ENCODE assay signal across 15 mouse cellular contexts in the genomic region with DNA sequence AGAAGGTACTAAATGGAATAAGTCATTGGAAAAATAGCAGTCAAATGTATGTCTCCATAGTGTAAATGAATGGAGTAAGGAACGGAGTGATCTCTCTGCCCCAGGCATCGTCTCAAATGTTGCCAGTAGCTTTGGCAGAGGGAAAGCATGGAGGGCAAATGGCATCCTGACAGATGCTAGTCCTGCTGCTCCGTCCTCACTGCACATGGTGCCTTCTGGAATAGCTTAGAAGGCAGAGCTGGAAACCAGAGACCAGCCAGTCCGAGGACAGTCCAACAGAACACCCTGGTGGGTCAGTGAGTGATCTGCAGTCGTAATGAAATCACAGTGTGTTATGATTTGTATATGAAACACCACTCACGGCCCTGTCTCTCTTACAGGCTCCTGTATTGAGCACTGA. TPM values are rescaled to one million over a fixed set of nuclear protein-coding genes. Genes with fewer than 3 reads are reported as not detected.
A peak's percentile ranks its signal among the peaks of the same experiment; 100 is the strongest.
DNase-seq lines count a peak whose midpoint lies in the region; ATAC-seq and TF ChIP-seq lines count a peak whose summit lies in the region.
"Had no signal": no experiment of that assay in that cellular context is flagged by ENCODE, and none has a peak within 500 bp of the region (broad histone marks: within the 10 kb centered on the region; RNA-seq: fewer than 3 reads in every experiment).

No protein-coding gene starts in this region.

- H3K27me3 ChIP-seq in forebrain, embryonic 14.5 days (replicated peaks; ENCODE audit: control insufficient read depth, insufficient read depth, low read length) = peaks cover 45% of the 10 kb centered on the region
- H3K27me3 ChIP-seq in forebrain, embryonic 16.5 days (replicated peaks; ENCODE audit: control insufficient read depth, insufficient read depth, low read length) = peaks cover 66% of the 10 kb centered on the region
- H3K27me3 ChIP-seq in hindbrain, postnatal 0 days (ENCODE audit: insufficient read depth, low read length) = peaks cover 67% of the 10 kb centered on the region
- H3K27me3 ChIP-seq in hindbrain, embryonic 14.5 days (ENCODE audit: control insufficient read depth, insufficient read depth, low read length) = peaks cover 80% of the 10 kb centered on the region

- no peak overlapping the region for H3K27ac ChIP-seq in forebrain, embryonic 14.5 days (ENCODE audit: low read depth, low read length)
- no peak overlapping the region for H3K27ac ChIP-seq in forebrain, embryonic 16.5 days (ENCODE audit: low read length)
- no peak overlapping the region for H3K27ac ChIP-seq in hindbrain, postnatal 0 days
- no peak overlapping the region for H3K27ac ChIP-seq in hindbrain, embryonic 14.5 days
- H3K27ac ChIP-seq: midbrain, embryonic 15.5 days; neural tube, embryonic 13.5 days had no signal

- no peak overlapping the region for H3K4me2 ChIP-seq in forebrain, embryonic 14.5 days (ENCODE audit: low read length)
- no peak overlapping the region for H3K4me2 ChIP-seq in forebrain, embryonic 16.5 days (ENCODE audit: low read length)
- no peak overlapping the region for H3K4me2 ChIP-seq in hindbrain, postnatal 0 days (ENCODE audit: low read depth, low read length)
- no peak overlapping the region for H3K4me2 ChIP-seq in hindbrain, embryonic 14.5 days (replicated peaks)
- H3K4me2 ChIP-seq: midbrain, embryonic 15.5 days; neural tube, embryonic 13.5 days had no signal

- no peak for ATAC-seq in forebrain, embryonic 14.5 days
- ATAC-seq in forebrain, embryonic 16.5 days = no peak
- ATAC-seq in hindbrain, postnatal 0 days = peak; percentile 70
- no peak for ATAC-seq in hindbrain, embryonic 14.5 days (ENCODE audit: low FRiP score)
- ATAC-seq: midbrain, embryonic 15.5 days had no signal

- no peaks in the 10 kb centered on the region for H3K9me3 ChIP-seq in forebrain, embryonic 14.5 days (replicated peaks; ENCODE audit: control insufficient read depth, low read length)
- H3K9me3 ChIP-seq in forebrain, embryonic 16.5 days (ENCODE audit: control insufficient read depth, low read length) = no peaks in the 10 kb centered on the region
- no peaks in the 10 kb centered on the region for H3K9me3 ChIP-seq in hindbrain, postnatal 0 days (ENCODE audit: low read length)
- no peaks in the 10 kb centered on the region for H3K9me3 ChIP-seq in hindbrain, embryonic 14.5 days (ENCODE audit: control insufficient read depth, low read length)
- H3K9me3 ChIP-seq: forebrain, embryonic 10.5 days; midbrain, embryonic 15.5 days; neural tube, embryonic 13.5 days had no signal

- H3K9ac ChIP-seq in forebrain, embryonic 14.5 days (ENCODE audit: low read length) = no peak overlapping the region
- H3K9ac ChIP-seq in forebrain, embryonic 16.5 days (replicated peaks; ENCODE audit: low read depth, low read length) = no peak overlapping the region
- H3K9ac ChIP-seq in hindbrain, postnatal 0 days (replicated peaks; ENCODE audit: low read length) = no peak overlapping the region
- H3K9ac ChIP-seq in hindbrain, embryonic 14.5 days = no peak overlapping the region
- H3K9ac ChIP-seq: midbrain, embryonic 15.5 days; neural tube, embryonic 13.5 days had no signal

- no peaks in the 10 kb centered on the region for H3K4me1 ChIP-seq in forebrain, embryonic 14.5 days (ENCODE audit: control insufficient read depth, insufficient read depth, low read length)
- peaks cover 9% of the 10 kb centered on the region for H3K4me1 ChIP-seq in forebrain, embryonic 16.5 days (replicated peaks; ENCODE audit: control insufficient read depth, insufficient read depth, low read length)
- H3K4me1 ChIP-seq in hindbrain, postnatal 0 days (ENCODE audit: insufficient read depth, low read length) = no peaks in the 10 kb centered on the region
- H3K4me1 ChIP-seq in hindbrain, embryonic 14.5 days (replicated peaks; ENCODE audit: control insufficient read depth, insufficient read depth, low read length) = 0 out of 2 replicates have a peak, but pooled peaks cover 10% of the 10 kb centered on the region

- no peak overlapping the region for H3K4me3 ChIP-seq in forebrain, embryonic 14.5 days (ENCODE audit: low read depth, low read length)
- no peak overlapping the region for H3K4me3 ChIP-seq in forebrain, embryonic 16.5 days (replicated peaks; ENCODE audit: low read length)
- no peak overlapping the region for H3K4me3 ChIP-seq in hindbrain, postnatal 0 days (ENCODE audit: low read length)
- no peak overlapping the region for H3K4me3 ChIP-seq in hindbrain, embryonic 14.5 days (replicated peaks; ENCODE audit: low read length)
- H3K4me3 ChIP-seq: midbrain, embryonic 15.5 days; neural tube, embryonic 13.5 days had no signal

- 58% methylated on average over 6 of the region's 6 CpGs for WGBS in forebrain, embryonic 14.5 days
- WGBS in forebrain, embryonic 16.5 days = 52% methylated on average over 6 of the region's 6 CpGs
- WGBS in hindbrain, postnatal 0 days = 46% methylated on average over 6 of the region's 6 CpGs
- 54% methylated on average over 6 of the region's 6 CpGs for WGBS in hindbrain, embryonic 14.5 days

- peak; percentile 39 for TF ChIP-seq CTCF in hindbrain, postnatal 0 days (IDR thresholded peaks at IDR 0.05; ENCODE audit: low read depth)

- DNase-seq in forebrain, embryonic 14.5 days (ENCODE audit: low spot score) = peak; percentile 26
- peak; percentile 64 for DNase-seq in hindbrain, postnatal 0 days (ENCODE audit: low spot score)
- DNase-seq in hindbrain, embryonic 14.5 days (ENCODE audit: low spot score) = no peak
- DNase-seq in lung, postnatal 10 days = peak; percentile 40
- DNase-seq in lung, postnatal 36 days = no peak
- DNase-seq in retina, postnatal 1 day = peak; percentile 27
- no peak for DNase-seq in urinary bladder, postnatal 36 days (ENCODE audit: low spot score in 2 of 2)
- DNase-seq: B cell, adult 2 months; cerebellum, adult 11 months; kidney, adult 8-10 months; right cerebral cortex, postnatal 14 days had no signal

- H3K36me3 ChIP-seq in forebrain, embryonic 14.5 days (ENCODE audit: control insufficient read depth, insufficient read depth, low read length) = no peaks in the 10 kb centered on the region
- no peaks in the 10 kb centered on the region for H3K36me3 ChIP-seq in forebrain, embryonic 16.5 days (ENCODE audit: control insufficient read depth, insufficient read depth)
- no peaks in the 10 kb centered on the region for H3K36me3 ChIP-seq in hindbrain, postnatal 0 days (ENCODE audit: insufficient read depth, low read length)
- H3K36me3 ChIP-seq in hindbrain, embryonic 14.5 days (replicated peaks; ENCODE audit: control insufficient read depth, insufficient read depth) = no peaks in the 10 kb centered on the region
- H3K36me3 ChIP-seq: midbrain, embryonic 15.5 days; neural tube, embryonic 13.5 days had no signal

RNA-seq across cellular contexts. Expression of gene Grb10, which starts 1.3 kb away (rescaled TPM):
- polyA plus RNA-seq in forebrain, embryonic 14.5 days (2014; fragmentation: Nextera tagmentation; extraction: Ambion mirVana) = 59.7 and 66.2 TPM in 2 replicates
- polyA plus RNA-seq in forebrain, embryonic 16.5 days (2015; fragmentation: Nextera tagmentation; extraction: Ambion mirVana) = 94.2 and 95.2 TPM in 2 replicates
- total RNA-seq in hindbrain, postnatal 0 days (2014; rRNA removed) = 92.9 and 111 TPM in 2 replicates
- 45.6 and 48.7 TPM in 2 replicates for polyA plus RNA-seq in hindbrain, postnatal 0 days (2015; fragmentation: Nextera tagmentation; extraction: Ambion mirVana)
- polyA plus RNA-seq in hindbrain, embryonic 14.5 days (2014; fragmentation: Nextera tagmentation; extraction: Ambion mirVana) = 38.5 and 49.5 TPM in 2 replicates

Comparison
In these comparisons a context has a peak if more than half of its experiments do, and no peak if none do; other contexts are left out.
1. DNase-seq: peak in forebrain, embryonic 14.5 days (single experiment), hindbrain, postnatal 0 days (single experiment), lung, postnatal 10 days (single experiment) and retina, postnatal 1 day (single experiment); none in hindbrain, embryonic 14.5 days (single experiment), lung, postnatal 36 days (single experiment) and urinary bladder, postnatal 36 days (0 of 2).